ENCODE assay signal across 9 mouse cellular contexts in genomic region chr3:27861601-27862000, GRCm38 (mm10). TPM values are rescaled to one million over a fixed set of nuclear protein-coding genes. Genes with fewer than 3 reads are reported as not detected.
A peak's percentile ranks its signal among the peaks of the same experiment; 100 is the strongest.
DNase-seq lines count a peak whose midpoint lies in the region; ATAC-seq and TF ChIP-seq lines count a peak whose summit lies in the region.
"Had no signal": no experiment of that assay in that cellular context is flagged by ENCODE, and none has a peak within 500 bp of the region (broad histone marks: within the 10 kb centered on the region; RNA-seq: fewer than 3 reads in every experiment).

No protein-coding gene starts in this region.

- DNase-seq in midbrain, embryonic 10.5 days (ENCODE audit: low spot score): no peak
- DNase-seq in midbrain, embryonic 11.5 days (ENCODE audit: low spot score, missing footprints): no peak
- peak; percentile 10 to 13 for DNase-seq in cerebellum, adult 18-20 months
- DNase-seq in heart, adult 18-20 months: peak; percentile 80 to 89
- DNase-seq in kidney, postnatal 25 days: peak; percentile 83 to 88
- no peak for DNase-seq in thymus, adult 2 months

- H3K27me3 ChIP-seq in midbrain, embryonic 10.5 days (ENCODE audit: low read depth, poor library complexity, severe bottlenecking): no peaks in the 10 kb centered on the region
- no peaks in the 10 kb centered on the region for H3K27me3 ChIP-seq in midbrain, embryonic 11.5 days (ENCODE audit: control insufficient read depth, insufficient read depth, low read length)
- no peaks in the 10 kb centered on the region for H3K27me3 ChIP-seq in thymus, adult 2 months (ENCODE audit: control insufficient read depth, insufficient read depth, low read length)
- H3K27me3 ChIP-seq: midbrain, embryonic 12.5 days had no signal

- no peak overlapping the region for H3K4me2 ChIP-seq in midbrain, embryonic 11.5 days
- H3K4me2 ChIP-seq: midbrain, embryonic 12.5 days had no signal

- no peak overlapping the region for H3K9ac ChIP-seq in midbrain, embryonic 11.5 days (ENCODE audit: low read length)
- H3K9ac ChIP-seq: midbrain, embryonic 12.5 days had no signal

- TF ChIP-seq CTCF in thymus, adult 2 months (IDR thresholded peaks at IDR 0.05; ENCODE audit: borderline replicate concordance, control insufficient read depth, extremely low read depth, insufficient read depth, low read length, poor library complexity): no peak

- H3K9me3 ChIP-seq in midbrain, embryonic 10.5 days (replicated peaks): no peaks in the 10 kb centered on the region
- no peaks in the 10 kb centered on the region; the same call in 1 of the 2 replicates for H3K9me3 ChIP-seq in midbrain, embryonic 11.5 days (ENCODE audit: control insufficient read depth, low read length)
- H3K9me3 ChIP-seq: midbrain, embryonic 12.5 days had no signal

- ATAC-seq in midbrain, embryonic 11.5 days (ENCODE audit: low FRiP score): no peak
- ATAC-seq in megakaryocyte-erythroid progenitor cell, adult 5-6 weeks (replicated peaks; ENCODE audit: low FRiP score, low TSS enrichment, poor library complexity, severe bottlenecking): 0 out of 2 replicates have a peak, but pooled peaks have one; percentile 37
- no peak for ATAC-seq in erythroblast, adult 5-6 weeks (replicated peaks; ENCODE audit: low FRiP score, poor library complexity, severe bottlenecking)

- no peak for TF ChIP-seq POLR2A in thymus, adult 2 months (IDR thresholded peaks at IDR 0.05; ENCODE audit: control insufficient read depth, extremely low read depth, insufficient read depth, low read length, poor library complexity)

- H3K27ac ChIP-seq in midbrain, embryonic 10.5 days (replicated peaks): peak overlapping the region; percentile 86
- no peak overlapping the region for H3K27ac ChIP-seq in midbrain, embryonic 11.5 days (ENCODE audit: low read depth, low read length)
- H3K27ac ChIP-seq in thymus, adult 2 months (ENCODE audit: control insufficient read depth, insufficient read depth, low read length): no peak overlapping the region
- H3K27ac ChIP-seq: midbrain, embryonic 12.5 days had no signal

- no peaks in the 10 kb centered on the region for H3K36me3 ChIP-seq in midbrain, embryonic 10.5 days
- no peaks in the 10 kb centered on the region for H3K36me3 ChIP-seq in midbrain, embryonic 11.5 days (ENCODE audit: control insufficient read depth, insufficient read depth, low read length)
- no peaks in the 10 kb centered on the region for H3K36me3 ChIP-seq in thymus, adult 2 months (ENCODE audit: control insufficient read depth, insufficient read depth, low read length)
- H3K36me3 ChIP-seq: midbrain, embryonic 12.5 days had no signal

- no peak overlapping the region for H3K4me3 ChIP-seq in midbrain, embryonic 10.5 days
- no peak overlapping the region for H3K4me3 ChIP-seq in midbrain, embryonic 11.5 days (ENCODE audit: low read depth, low read length)
- H3K4me3 ChIP-seq in thymus, adult 2 months (ENCODE audit: control insufficient read depth, insufficient read depth, low read length): no peak overlapping the region
- H3K4me3 ChIP-seq: midbrain, embryonic 12.5 days had no signal

- 90% methylated on average over 6 of the region's 6 CpGs for WGBS in midbrain, embryonic 10.5 days
- WGBS in midbrain, embryonic 11.5 days: 88% methylated on average over 6 of the region's 6 CpGs
- 97% methylated on average over 6 of the region's 6 CpGs for WGBS in thymus, adult 2 months

- peaks cover 66% of the 10 kb centered on the region for H3K4me1 ChIP-seq in midbrain, embryonic 10.5 days
- peaks cover 18% of the 10 kb centered on the region for H3K4me1 ChIP-seq in midbrain, embryonic 11.5 days (ENCODE audit: control insufficient read depth, insufficient read depth, low read length)
- no peaks in the 10 kb centered on the region for H3K4me1 ChIP-seq in thymus, adult 2 months (replicated peaks; ENCODE audit: control insufficient read depth, insufficient read depth, low read length)

RNA-seq across cellular contexts. Expression of gene Tmem212, which starts 34.6 kb away (rescaled TPM):
- polyA plus RNA-seq in midbrain, embryonic 10.5 days (2016; fragmentation: Nextera tagmentation; extraction: Ambion mirVana): not detected in 2 replicates
- not detected in 2 replicates for polyA plus RNA-seq in midbrain, embryonic 11.5 days (2014; fragmentation: Nextera tagmentation; extraction: Ambion mirVana)
- total RNA-seq in heart, adult 18-20 months (2021): under 1 TPM in 1 of 2 experiments, not detected in 1; 0.85 TPM
- total RNA-seq in megakaryocyte-erythroid progenitor cell, adult 5-6 weeks (2014; fragmentation: Nextera tagmentation): not detected in 2 replicates
- not detected in 2 replicates for total RNA-seq in megakaryocyte-erythroid progenitor cell, adult 5-6 weeks (2017)
- not detected in 2 replicates for total RNA-seq in erythroblast, adult 5-6 weeks (2015; ENCODE audit: low replicate concordance)
- total RNA-seq in erythroblast, adult 5-6 weeks (2017; ENCODE audit: low replicate concordance): not detected in 2 replicates
- polyA plus RNA-seq in thymus, adult 2 months (2012; rRNA removed): 1.5 and 1.8 TPM in 2 replicates
- polyA plus RNA-seq: midbrain, embryonic 12.5 days had no signal

Comparison
In these comparisons a context has a peak if more than half of its experiments do, and no peak if none do; other contexts are left out.
1. DNase-seq: peak in cerebellum, adult 18-20 months (2 of 2), heart, adult 18-20 months (2 of 2) and kidney, postnatal 25 days (2 of 2); none in midbrain, embryonic 10.5 days (single experiment), midbrain, embryonic 11.5 days (single experiment) and thymus, adult 2 months (single experiment).